Mouse (Mus musculus) frontal cortex, adult (tissue): ENCODE measurements around the gene Serpini2.
A peak's percentile ranks its signal among the peaks of the same experiment; 100 is the strongest.
"Not testable (repeated sequence)": the region's sequence is repeated elsewhere in the genome, so short reads cannot be mapped to it uniquely, and the experiment has no call there.

Experiments
- ATAC-seq: cut with Nextera tagmentation; 2 replicates; pipeline ENCODE4 v1.9.2; 2017; ENCODE audit warnings: mild to moderate bottlenecking, moderate library complexity, mixed read lengths; ENCODE audit not compliant: low TSS enrichment

The Serpini2 gene

DNA sequence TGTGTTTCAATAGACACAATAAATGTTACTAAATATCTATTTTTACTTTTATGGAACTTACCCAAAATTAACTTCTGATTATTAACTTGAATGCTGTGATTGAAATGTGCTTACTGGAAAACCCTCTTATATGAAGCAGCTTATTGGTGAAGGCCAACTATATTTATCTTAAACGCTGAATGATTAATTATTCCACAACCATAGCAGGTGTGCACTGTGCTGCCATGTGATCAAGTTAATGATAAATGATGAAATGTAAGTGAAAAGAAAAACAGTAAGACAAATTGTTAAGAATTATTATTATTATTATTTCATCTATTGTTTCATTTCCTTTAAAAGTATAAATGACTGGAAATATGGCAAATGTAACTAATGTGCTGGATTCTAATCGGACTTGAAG lies at the start of gene Serpini2:
Gene Serpini2, minus strand, starts transcription at position 101 of the 400 bp plus-strand sequence.
- no peak for ATAC-seq

DNA sequence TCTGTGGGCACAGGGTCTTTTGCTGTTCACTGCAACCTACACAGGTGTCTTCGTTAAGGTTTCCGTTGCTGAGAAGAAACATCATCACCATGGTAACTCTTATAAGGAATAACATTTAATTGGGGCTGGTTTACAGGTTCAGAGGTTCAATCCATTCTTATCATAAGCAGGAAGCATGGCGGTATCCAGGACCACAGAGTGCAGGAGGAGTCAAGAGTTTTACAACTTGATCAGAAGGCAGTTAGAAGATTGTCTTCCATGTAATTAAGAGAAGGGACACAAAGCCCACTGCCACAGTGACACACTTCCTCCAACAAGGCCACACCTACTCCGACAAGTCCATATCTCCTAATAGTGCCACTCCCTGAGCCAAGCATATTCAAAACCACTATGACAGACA lies 39.0 kb upstream of the Serpini2 start:
- ATAC-seq = no peak

DNA sequence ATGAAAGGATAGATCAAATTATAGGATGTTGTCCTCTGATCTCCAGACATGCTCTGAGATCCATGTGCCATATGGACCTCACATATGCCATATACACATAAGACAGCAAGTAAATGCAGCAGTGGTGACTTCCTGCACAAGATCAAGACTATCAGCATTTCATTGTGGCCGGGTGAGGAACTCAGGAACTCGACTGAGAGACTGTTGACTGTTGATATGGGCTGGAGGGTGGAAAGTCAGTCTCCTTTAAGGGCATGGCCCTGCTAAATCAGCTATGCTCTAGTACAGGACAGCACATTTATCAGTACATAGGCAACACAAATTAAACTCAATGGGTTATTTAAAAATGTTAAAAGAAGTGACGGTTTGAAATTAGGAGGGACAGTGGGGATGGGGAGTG lies 38.4 kb upstream of the Serpini2 start:
- no peak for ATAC-seq

DNA sequence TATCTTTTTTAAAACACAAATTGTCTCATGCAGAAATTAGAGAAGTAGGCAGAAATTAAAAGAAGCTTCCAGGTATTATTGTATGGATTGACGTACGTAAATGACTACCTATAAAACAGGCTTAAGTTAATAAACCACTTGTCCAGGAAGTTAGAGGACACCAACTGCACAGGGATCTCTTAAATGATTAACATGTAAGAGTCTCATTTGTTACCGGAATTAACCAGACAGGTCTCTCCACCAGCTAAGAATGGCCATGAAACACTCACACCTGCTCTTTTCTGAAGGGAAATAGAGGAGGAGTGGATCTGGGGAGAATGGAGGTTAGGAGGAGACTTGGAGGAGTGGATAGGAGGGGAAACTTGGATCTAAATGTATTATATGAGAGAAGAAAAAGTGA lies 35.7 kb upstream of the Serpini2 start:
- no peak for ATAC-seq

DNA sequence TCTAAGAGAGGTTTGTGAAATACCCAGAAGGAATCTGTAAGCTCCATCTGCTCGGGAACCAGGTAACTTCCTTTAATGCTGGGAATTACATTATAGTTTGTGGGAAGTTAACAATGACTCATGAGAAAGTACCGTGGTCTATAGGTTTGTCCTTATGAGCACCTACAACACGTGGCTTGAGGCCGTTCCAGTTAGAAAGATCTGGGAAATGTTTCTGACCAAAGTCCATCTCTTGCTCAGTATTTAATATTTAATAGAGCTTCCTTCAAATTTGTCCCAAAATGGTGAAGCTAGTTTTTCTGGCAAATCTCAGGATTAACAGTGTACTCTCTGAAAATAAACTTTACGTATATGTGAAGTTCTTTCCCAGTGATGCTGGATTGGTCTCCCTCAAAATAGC lies 34.7 kb upstream of the Serpini2 start:
- no peak for ATAC-seq

DNA sequence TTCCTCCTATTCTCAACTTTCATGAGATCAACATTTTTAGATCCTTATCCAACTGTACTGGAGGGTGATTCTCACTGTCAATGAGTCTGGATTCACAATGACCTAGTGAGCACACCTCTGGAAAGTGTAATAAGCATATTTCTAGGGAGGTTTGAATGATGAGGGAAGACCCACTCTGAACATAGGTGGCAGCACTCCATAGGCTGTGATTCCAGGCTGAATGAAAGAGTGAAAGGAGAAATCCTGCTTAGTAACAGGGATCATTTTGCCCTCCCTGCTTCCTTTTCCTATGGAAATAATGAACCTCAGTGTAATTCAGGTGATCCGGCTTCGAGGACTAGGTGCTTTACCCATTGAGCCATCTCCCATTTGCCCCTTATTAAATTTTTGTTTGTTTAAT lies 31.2 kb upstream of the Serpini2 start:
- no peak for ATAC-seq

DNA sequence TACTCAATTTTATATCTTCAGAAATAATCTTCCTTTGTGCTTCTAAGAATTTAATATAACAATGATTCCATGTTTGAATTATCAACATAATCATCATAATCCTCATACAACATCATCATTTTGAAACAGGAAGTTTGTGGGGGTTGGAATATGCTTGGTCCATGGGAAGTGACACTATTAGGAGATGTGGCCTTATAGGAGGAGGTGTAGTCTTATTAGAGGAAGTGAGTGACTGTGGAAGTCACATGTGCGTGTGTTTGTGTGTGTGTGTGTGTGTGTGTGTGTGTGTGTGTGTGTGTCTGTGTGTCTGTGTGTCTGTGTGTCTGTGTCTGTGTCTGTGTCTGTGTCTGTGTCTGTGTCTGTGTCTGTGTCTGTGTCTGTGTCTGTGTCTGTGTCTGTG lies 29.6 kb upstream of the Serpini2 start:
- ATAC-seq = not testable (repeated sequence)

DNA sequence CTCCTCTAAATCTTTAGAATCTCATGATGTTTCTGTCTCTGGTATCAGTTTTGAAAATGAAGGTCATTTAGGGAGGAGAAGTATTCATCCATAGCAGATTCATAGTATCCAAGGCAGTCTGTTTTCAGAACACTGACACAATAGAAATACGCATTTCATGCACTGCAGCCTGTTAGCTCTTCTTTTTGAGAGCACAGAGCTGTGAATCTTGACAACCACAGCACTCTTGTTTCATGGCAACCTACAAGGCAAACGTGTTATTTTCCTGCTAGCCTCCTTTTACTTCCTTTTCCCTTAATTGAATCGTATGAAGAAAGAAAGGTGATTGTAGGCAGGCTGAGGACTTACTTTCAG lies 27.9 kb upstream of the Serpini2 start:
- no peak; the same call in 1 of the 2 replicates for ATAC-seq

DNA sequence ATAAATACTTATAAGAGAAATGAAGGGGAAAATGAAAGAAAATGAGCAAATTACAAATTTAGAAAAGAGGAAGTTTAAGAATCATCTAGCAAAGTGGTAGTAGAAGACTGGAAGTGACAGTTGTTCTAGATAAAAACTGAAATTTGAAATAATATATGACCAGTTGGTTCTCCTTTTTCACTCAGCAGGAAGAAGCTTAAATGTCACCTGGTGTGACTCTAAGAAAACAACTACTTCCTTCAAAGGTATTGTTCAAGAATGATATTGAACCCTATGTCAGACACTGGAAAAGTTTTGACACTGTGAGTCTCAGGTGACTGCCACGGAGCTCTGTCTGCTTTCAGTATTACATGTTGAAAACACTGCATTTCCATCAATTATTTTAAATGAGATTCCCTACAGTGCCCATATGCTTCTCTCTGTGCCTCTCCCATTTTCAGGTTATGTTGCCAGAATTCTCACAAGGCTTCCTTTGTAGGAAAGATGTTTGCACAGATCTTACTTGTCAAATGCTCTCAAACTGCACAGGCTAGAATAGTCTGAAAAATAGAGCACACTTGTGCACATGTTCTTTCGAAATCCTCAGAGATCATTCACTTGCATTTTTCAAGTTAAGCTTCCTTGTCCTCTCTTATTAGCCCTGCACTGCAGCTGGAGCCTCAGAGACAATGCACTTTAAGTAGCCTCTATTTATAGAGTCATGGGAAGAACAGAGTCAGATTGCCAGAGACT lies 27.3 kb upstream of the Serpini2 start:
- ATAC-seq = peak; percentile 89

DNA sequence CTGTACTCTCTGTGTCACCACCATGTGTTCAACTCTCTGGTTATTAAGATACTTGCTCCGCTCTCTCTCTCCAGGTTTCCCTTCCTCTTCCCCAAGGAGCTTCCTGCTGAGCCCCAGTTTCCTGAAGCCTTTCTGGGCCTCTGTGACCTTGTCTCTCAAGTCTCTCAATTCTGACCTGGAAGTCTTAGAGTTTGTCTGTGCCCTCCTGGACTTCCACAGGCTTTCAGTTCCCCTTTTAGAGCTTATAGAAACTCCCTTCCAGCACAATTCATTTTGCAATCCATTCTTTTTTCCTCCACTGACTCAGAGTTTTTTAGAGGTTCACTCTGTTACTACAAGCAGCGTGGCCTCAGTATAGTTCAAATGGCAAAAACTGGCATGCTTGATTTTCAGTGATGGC lies 23.4 kb upstream of the Serpini2 start:
- no peak for ATAC-seq

DNA sequence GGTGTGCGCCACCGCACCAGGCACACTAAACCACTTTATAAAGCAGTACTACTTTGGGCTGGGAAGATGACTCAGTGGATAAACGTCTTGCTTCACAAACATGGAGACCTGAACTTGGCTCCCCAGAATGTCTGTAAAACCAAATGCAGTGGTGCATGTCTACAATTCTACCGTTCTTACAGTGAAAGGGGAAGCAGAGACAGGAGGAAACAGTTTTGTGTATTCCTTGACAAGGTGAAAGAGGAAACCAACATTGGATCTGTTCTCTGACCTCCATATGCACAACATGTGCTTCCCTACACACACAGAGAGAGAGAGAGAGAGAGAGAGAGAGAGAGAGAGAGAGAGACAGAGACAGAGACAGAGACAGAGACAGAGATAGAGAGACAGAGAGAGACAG lies 7.6 kb upstream of the Serpini2 start:
- no peak for ATAC-seq

DNA sequence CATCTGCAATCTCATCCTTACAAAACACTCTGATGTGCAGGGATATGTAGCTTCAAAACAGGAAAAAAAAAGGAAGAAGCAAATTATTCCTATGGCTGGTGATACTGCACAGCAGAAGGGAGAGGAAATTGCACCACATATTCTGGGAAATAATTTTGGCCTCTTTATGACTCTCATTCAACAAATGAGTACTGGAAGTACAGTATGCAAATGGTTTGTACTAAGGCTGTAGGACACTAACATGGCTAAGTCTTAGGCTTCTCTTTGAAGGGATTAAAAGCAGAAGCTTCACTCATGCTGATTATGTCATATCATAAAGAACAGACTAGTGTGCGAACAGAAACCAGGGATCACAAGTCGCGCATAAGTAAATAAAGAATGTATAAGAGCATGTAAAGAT lies 6.6 kb upstream of the Serpini2 start:
- no peak for ATAC-seq

DNA sequence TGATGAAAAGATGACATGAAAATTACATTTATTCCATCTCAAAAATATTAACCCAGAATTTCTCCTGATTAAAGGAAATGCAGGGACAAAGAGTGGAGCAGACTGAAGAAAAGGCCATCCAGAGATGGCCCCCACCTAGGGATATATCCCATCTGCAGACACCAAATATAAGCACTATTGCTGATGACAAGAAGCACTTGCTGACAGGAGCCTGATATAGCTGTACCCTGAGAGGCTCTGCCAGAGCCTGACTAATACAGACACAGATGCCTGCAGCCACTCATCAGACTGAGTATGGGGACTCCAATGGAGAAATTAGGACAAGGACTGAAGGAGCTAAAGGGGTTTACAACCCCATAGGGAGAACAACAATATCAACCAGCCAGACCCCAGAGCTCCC lies 5.2 kb upstream of the Serpini2 start:
- ATAC-seq = no peak

DNA sequence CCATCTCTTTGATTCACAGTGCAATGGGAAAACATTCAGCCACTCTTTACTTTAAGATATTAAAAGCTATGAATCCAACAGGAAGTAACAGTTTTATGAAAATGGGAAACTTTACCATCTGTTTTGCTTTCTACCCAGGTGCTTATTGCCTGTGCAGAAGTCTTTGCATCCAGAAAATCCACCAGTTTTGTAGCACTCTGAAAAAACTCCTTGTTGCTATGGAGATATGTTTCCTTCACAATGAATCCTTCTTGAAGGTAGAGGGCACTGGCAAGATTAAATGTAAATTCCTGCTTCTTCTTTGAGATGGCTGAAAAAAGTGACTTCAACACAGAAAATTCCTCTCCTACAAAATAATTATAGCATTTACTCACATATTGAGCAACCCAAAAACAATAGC lies 10.5 kb downstream of the Serpini2 start:
- ATAC-seq = peak; percentile 90

DNA sequence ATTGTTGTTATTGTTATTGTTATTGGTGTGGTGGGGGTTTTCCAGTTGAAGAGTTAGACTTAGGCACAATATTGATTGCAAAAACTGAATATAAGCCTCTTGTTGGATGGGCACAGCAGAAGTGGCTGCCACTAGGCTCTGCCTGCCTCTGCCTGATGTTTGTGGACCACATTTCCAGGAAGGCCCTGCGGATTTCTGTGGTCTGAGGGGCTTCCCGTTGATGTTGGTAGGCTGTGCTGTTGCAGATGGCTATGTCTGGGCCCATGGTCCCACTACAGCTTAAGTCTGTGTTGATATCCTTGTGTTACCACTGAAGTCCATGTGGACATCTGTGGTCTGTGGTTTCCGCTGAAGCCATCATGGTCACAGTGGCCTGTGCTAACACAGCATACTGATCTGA lies 50.2 kb downstream of the Serpini2 start:
- no peak for ATAC-seq

DNA sequence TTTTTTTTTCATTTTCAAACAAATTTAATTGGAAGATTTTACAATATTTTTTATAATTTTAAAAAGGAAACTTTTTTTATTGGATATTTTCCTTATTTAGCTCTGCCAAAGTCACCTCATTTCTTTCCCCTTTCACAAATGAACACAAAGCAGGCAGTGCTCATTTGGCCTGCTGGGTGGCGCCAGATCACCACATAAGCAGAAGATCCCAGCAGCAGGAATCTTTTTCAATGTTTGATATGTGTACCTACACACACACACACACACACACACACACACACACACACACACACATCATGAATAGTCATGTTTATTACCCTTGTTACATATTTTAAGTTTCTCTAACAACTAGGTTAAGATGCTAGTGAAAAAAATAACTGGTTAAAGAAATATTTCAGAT lies 50.7 kb downstream of the Serpini2 start:
- peak; percentile 91 for ATAC-seq

DNA sequence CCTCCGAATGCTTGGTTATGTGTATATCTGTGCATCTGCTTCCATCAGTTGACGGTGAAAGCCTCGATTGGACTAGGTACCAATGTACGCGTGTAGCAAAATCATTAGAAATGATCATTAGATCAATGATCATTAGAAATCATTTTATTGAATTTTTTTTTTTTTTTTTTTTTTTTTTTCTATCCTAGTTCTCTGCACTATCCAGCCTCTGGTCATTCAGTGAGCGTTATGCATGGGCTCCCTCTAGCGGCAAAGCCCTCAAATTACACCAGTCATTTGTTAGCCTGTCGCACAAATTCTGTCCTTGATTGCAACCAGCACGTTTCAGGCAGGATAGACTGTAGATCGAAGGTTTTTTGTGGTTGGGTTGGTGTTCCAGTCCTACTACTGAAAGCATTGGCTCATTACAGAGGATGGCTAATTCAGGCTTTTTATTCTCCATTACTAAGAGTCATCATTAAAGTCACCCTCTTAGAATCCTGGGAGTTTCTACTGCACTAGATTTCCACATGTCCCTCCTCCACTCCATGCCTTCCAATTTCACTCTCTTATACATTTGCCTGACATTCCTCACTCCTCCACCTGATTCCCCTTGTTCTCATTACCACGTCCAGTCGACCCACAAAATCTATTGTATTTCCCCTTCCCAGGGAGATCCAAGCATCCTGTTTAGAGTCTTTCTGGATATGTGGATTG lies 66.9 kb downstream of the Serpini2 start:
- ATAC-seq = peak; percentile 96
